Mouse (Mus musculus) hematopoietic stem cell, adult 5-6 weeks (primary cell): ENCODE results near the gene Orc3. TPM values are rescaled to one million over a fixed set of nuclear protein-coding genes. Genes with fewer than 3 reads are reported as not detected.
A peak's percentile ranks its signal among the peaks of the same experiment; 100 is the strongest.

Source experiments
- ATAC-seq, 2 experiments: fragments of 125-278 bp in 1 of 2; replicated peaks in 1 of 2; 2 replicates each; pipeline ENCODE4 v1.8.0; 2016 to 2017; ENCODE audit warnings: inconsistent platforms in 2 of 2, mild to moderate bottlenecking in 2 of 2, moderate number of reproducible peaks in 2 of 2, low read depth in 1 of 2, moderate TSS enrichment in 1 of 2; ENCODE audit not compliant: low FRiP score in 2 of 2, poor library complexity in 2 of 2, severe bottlenecking in 2 of 2, insufficient read depth in 1 of 2, low TSS enrichment in 1 of 2
- total RNA-seq: library from RNA; stranded (forward); fragments of 172-1452, 232-1000 nt; gene quantifications from 2 replicates; pipeline ENCODE4 v1.2.3, GENCODE M21; 2017

Gene Orc3
- total RNA-seq, 1 experiment from 2014 or later: 107 TPM

DNA sequence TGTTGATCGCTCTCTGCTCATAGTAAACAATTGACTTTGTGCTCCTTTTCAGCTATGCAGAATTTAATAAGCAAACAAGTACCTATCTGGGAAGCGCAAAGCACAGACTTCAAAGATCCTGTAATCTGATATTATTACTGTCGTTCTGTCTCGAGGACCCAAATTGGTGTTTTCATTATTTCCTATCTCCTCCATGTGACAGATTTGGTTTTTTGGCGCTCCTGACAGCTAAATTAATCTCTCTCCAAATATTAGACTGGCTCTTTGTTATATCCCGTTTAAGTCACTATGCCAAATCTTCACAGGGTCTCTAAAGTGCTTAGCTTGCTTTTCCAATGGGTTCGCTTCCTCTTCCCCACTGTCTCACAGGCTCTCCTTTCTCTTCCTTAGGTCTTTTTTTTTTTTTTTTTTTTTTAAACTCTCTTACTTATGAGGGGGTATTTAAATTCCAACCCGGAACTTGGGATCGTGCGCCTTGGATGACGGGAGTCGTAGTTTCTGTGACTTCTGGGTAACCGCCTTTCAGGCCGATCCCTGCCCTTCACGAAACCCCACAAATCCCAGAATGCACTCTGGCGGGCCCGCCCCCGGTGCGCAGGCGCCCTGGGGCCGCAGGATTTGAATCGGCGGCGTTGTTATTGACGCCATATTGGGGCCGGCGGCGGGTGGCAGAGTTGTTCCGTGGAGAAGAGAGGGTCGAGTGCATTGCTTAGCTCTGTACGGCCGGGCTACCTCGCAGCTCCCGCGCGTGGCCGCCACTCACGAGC lies 64.6 kb downstream of the Orc3 start:
- ATAC-seq: peak; percentile 96 to 98

GRCm38 (mm10) chr4:34529941-34530340 lies 84.8 kb downstream of the Orc3 start:
- no peak for ATAC-seq

DNA sequence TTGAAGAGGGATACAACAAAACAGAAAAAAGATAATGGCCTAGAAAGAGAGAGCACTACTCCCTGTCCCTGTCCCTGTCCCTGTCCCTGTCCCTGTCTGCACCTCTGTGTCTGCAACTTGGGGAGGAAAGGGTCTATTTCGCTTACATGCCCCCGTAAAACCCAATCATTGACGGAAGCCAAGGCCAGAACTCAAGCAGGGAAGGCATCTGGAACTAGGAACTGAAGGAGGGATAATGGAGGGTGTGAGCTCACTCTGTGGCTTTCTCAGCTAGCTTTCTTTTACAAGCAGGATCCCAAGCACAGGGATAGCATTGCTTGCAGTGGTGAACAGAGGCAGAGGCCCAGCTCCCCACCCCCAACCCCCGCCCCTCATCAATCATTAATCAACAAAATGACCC lies 85.4 kb downstream of the Orc3 start:
- ATAC-seq: no peak

GRCm38 (mm10) chr4:34528430-34529100 lies 86.2 kb downstream of the Orc3 start:
- no peak for ATAC-seq

- peak; percentile 45 to 49; a peak in 2 of 4 replicates for ATAC-seq
Measured at GRCm38 (mm10) chr4:34526771-34527170, 88.0 kb downstream of the Orc3 start.

GRCm38 (mm10) chr4:34523586-34523985 lies 91.2 kb downstream of the Orc3 start:
- ATAC-seq: no peak

DNA sequence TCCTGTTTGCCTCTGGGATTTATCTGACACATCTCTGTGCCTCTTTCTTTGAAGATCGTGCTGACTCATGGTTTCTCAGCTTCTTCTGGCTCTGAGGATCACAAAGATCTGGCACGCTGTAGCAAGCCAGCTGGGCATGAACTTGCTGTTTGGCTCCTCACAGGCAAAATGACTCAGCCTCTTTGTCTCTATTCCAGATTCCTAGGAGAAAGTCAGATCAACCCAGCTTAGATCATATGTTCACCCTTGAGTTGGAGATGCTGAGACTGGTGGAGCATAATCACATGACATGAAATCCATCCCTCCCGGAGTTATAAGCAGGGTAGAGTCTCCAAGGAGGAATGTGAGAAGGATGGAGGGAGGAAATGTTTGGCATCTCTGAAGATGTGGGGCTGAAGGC lies 91.9 kb downstream of the Orc3 start:
- no peak for ATAC-seq

Other genes with a start within 250 kb of the Orc3 start
- gene Akirin2, start 64.0 kb downstream of the Orc3 start, total RNA-seq: 55.5 and 66.7 TPM in 2 replicates
- gene Rars2, start within 50 bp of the Orc3 start, total RNA-seq: 38.9 and 40.3 TPM in 2 replicates
- gene Slc35a1, start 72.5 kb upstream of the Orc3 start, total RNA-seq: 42.3 and 44.1 TPM in 2 replicates
- not detected in 2 replicates for gene Cfap206, start 115.3 kb upstream of the Orc3 start, total RNA-seq
- not detected in 2 replicates for gene Gm136, start 141.3 kb upstream of the Orc3 start, total RNA-seq
- 22.5 and 49.1 TPM in 2 replicates for gene Smim8, start 163.5 kb upstream of the Orc3 start, total RNA-seq